Mouse (Mus musculus) monocyte, adult 2 months (primary cell): Measurements from ENCODE around the gene N4bp2l1.

ENCODE experiments used
- DNase-seq, 2 experiments: peaks; one replicate each; pipeline ENCODE4 v3.0.0; 2022; ENCODE audit warnings: low spot score in 2 of 2, low read depth in 1 of 2

N4bp2l1 gene

GRCm38 (mm10) chr5:150570496-150571219 lies 26.3 kb downstream of the N4bp2l1 start:
- DNase-seq: no peak

GRCm38 (mm10) chr5:150566971-150567370 lies 30.0 kb downstream of the N4bp2l1 start:
- no peak for DNase-seq

- DNase-seq: no peak
Observed at GRCm38 (mm10) chr5:150566226-150566625, 30.8 kb downstream of the N4bp2l1 start.

GRCm38 (mm10) chr5:150564426-150564825 lies 32.6 kb downstream of the N4bp2l1 start:
- no peak for DNase-seq

GRCm38 (mm10) chr5:150561783-150562182 lies 35.2 kb downstream of the N4bp2l1 start:
- no peak for DNase-seq

GRCm38 (mm10) chr5:150561376-150561775 lies 35.6 kb downstream of the N4bp2l1 start:
- no peak for DNase-seq

- DNase-seq: no peak
Observed at GRCm38 (mm10) chr5:150560851-150561250, 36.1 kb downstream of the N4bp2l1 start.

GRCm38 (mm10) chr5:150559519-150560103 lies 37.4 kb downstream of the N4bp2l1 start:
- DNase-seq: no peak

GRCm38 (mm10) chr5:150551637-150552036 lies 45.4 kb downstream of the N4bp2l1 start:
- DNase-seq: no peak

GRCm38 (mm10) chr5:150543184-150543583 lies 53.8 kb downstream of the N4bp2l1 start:
- DNase-seq: no peak

- no peak for DNase-seq
Observed at GRCm38 (mm10) chr5:150541302-150541701, 55.7 kb downstream of the N4bp2l1 start.

GRCm38 (mm10) chr5:150525239-150525638 lies 71.7 kb downstream of the N4bp2l1 start:
- no peak for DNase-seq

GRCm38 (mm10) chr5:150522867-150523234 lies 74.1 kb downstream of the N4bp2l1 start:
- DNase-seq: no peak

- peak; percentile 71 to 83 for DNase-seq
Observed at GRCm38 (mm10) chr5:150521937-150522866, 74.8 kb downstream of the N4bp2l1 start, which contains the start of gene Brca2. Gene Brca2, plus strand, starts transcription at chr5:150522630.
